Mouse (Mus musculus) lung, postnatal 14 days (tissue): ENCODE results near the gene Cyb5b.
"Not testable (repeated sequence)": the region's sequence is repeated elsewhere in the genome, so short reads cannot be mapped to it uniquely, and the experiment has no call there.

Experiments
- DNase-seq: peaks from one replicate; pipeline ENCODE4 v3.0.0; 2021

Cyb5b gene

DNA sequence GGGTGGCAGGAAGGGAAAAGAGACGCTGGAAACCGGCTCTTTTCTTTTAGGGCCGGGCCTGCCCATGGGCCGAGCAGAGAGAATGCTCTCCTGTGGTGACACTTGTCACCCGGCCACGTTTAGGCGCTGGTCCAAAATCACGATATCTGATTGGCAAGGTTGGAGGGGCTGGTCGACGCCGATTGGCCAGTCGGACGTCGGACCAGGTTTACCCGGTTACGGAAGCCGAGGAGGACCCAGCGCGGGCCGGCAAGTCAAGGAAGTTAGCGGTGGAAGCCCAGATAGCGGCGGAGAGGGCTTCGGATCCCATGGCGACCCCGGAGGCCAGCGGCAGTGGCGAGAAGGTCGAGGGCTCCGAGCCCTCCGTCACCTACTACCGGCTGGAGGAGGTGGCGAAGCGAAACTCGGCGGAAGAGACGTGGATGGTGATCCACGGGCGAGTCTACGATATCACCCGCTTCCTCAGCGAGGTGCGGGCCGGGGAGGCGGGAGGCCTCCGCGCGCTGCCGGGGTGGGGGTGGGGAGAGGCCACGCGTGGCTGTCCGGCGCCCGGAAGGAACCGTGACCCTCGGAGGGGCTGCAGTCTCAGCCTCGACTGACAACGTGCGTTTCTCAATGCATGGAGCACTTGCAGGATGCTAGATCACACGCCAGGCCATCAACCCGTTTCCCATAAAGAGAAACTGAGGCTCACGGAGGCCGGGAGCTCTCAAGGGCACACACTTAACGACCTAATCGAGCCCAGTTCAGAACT lies at the start of gene Cyb5b:
TSS of gene Cyb5b (plus strand) at position 237 of the 754 bp plus-strand sequence.
- DNase-seq = peak; percentile 96

DNA sequence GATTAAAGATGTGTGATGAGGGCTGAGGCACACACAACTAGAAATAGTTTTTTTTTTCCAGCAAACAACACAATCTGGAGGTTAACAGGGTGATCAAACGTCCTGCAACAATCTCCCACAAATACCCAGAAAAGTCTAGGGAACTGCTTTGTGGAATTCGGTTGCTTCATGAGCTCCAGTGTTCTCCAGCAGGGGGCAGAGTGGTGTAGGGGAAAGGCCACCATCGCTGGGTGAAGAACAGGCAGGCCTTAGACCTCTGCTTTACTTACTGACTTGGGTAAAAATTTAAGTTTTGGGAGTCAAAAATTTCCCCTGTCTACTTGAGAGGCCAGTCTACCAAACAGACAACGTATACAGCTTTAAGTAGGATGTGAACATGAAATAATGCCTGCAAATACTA lies 45.9 kb upstream of the Cyb5b start:
- peak; percentile 90 for DNase-seq

DNA sequence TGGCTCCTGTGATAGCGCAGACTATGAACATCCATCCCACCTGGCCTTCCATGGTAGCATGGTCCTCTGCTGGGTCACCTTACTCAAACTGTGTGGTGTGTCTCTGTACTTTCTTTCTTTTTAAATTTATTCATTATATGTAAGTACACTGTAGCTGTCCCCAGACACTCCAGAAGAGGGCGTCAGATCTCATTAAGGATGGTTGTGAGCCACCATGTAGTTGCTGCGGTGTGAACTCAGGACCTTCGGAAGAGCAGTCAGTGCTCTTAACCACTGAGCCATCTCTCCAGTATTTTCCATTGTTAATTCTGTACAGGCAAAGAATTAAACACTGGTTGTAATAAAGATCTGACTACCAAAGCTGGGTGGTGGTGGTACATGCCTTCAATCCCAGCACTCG lies 42.4 kb upstream of the Cyb5b start:
- not testable (repeated sequence) for DNase-seq

DNA sequence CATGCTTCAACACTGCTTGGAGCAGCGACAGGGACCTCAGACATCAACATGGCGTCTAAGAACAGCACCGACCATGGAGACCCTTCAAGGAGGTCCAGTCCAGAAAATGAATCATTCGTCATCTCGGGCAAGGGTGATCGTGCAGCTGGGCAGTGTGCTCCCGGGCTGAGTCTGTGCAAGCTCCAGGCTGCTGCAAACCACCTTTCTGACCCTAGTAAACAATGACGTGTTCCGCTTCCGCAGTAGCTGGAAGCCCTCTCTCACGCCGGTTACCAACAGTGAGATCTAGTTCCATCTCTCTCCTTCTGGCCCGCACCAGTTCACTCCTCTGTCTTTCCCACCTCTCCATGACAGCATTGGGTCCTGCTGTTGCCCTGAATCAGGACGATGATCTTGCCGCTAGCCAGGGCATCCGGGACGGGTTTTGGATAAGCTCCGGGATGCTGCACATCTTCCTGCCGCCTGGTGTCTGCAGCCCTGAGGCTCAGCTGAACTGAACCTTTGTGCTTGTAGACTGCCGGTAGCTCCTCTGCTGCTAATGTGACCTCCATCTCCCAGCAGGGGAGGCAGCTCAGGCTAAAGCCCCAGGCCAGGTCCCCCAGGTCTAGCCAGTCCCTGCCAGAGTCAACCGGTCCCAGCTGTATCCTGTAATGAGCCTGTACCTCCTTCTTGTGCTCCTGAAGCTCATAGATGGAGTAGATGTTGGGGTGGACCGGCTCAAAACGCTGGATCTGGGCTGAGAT lies 41.3 kb upstream of the Cyb5b start:
- DNase-seq = no peak

DNA sequence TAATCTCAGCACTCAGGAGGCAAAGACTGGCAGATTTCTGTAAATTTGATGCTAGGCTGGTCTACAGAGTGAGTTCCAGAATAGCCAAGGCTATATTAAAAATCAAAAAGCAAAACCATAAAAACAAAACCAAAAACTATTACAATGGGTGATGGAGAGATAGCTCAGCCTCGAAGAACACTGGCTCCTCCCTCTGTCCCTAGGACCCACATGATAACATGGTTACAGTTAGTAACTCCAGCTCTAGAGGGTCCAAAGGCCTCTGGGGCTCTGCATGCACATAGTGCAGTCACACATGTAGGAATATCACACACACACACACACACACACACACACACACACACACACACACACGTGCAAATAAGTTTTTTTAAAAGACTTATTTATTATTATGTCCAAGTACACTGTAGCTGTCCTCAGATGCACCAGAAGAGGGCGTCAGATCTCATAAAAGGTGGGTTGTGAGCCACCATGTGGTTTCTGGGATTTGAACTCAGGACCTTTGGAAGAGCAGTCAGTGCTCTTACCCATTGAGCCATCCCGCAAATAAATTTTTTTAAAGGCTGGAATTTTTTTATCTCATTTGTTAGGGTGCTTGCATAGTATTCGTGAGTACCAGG lies 40.5 kb upstream of the Cyb5b start:
- no peak for DNase-seq

DNA sequence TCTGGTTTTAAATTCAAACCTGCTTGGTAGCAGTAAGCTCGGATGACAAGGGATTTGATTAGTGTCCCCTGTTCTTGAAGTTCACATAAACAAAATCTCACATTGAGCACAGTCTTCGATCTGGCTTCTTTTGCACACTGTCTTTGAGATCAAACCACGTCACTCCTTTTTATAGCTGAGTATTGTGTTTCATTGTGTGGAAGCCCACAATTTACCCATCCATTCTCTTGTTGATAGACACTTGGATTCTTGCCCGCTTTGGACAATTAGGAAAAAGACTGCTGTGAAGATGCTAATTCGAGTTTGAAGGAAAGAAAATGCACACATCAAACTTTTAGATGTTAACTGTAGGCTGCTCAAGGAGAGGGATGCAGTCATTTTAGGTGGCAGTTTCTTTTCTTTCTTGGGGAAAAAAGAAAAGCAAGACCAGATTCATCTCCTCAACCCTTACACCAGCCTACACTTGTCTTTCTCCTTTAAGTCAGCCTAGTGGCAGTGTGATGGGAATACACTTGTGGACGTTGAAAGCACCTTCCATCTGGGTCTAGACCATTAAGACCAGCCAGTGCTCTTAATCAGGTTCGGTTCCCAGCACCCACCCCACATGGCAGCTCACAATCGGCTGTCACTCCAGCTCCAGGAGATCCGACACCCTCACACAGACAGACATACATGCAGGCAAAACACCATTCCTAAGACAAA lies 39.7 kb upstream of the Cyb5b start:
- DNase-seq = no peak

DNA sequence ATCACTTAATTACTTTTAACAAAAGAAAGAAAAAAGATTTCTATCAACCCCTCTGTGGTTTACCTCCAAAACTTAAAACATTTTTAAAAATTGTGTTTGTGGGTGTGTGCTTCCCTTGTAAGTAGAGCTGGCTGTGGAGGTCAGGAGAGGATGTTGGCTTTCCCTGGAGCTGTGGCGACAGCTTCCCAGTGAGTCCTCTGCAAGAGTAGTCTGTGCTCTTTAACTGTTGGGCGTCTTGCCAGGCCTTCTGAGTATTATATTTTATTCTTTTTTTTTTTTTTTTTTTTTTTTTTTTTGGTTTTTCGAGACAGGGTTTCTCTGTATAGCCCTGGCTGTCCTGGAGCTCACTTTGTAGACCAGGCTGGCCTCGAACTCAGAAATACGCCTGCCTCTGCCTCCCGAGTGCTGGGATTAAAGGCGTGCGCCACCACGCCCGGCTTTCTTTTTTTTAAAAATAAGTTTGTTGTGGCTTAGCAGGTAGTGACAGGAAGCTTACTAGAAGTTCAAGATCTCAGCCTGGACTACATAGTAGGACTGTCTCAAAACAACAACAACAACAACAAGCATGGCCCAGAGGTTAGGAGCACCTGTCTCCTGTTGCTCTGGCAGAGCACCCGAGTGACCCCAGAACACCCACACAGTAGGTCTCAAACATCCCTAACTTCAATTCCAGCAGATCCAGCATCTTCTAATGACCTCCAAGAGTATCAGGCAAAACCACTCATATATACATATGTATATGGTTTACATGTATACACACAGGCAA lies 38.9 kb upstream of the Cyb5b start:
- DNase-seq = peak; percentile 39

DNA sequence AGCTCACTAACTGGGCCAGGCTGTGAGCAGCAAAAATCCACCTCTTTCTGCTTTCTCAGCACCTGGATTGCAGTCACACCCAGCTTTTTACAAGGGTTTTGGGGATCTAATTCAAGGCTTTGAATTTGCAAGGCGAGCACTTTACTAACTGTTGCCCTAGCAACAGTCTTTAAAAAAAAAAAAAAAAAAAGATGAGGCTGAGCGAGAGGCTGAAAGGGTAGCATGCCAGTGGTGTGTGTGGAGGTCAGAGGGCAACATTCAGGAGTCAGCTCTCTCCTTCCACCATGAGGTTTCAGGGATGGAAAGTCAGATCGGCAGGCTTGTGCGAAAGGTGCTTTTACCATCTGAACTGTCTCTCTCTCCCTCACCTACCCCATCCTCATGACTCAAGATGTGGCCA lies 37.2 kb upstream of the Cyb5b start:
- DNase-seq = no peak

DNA sequence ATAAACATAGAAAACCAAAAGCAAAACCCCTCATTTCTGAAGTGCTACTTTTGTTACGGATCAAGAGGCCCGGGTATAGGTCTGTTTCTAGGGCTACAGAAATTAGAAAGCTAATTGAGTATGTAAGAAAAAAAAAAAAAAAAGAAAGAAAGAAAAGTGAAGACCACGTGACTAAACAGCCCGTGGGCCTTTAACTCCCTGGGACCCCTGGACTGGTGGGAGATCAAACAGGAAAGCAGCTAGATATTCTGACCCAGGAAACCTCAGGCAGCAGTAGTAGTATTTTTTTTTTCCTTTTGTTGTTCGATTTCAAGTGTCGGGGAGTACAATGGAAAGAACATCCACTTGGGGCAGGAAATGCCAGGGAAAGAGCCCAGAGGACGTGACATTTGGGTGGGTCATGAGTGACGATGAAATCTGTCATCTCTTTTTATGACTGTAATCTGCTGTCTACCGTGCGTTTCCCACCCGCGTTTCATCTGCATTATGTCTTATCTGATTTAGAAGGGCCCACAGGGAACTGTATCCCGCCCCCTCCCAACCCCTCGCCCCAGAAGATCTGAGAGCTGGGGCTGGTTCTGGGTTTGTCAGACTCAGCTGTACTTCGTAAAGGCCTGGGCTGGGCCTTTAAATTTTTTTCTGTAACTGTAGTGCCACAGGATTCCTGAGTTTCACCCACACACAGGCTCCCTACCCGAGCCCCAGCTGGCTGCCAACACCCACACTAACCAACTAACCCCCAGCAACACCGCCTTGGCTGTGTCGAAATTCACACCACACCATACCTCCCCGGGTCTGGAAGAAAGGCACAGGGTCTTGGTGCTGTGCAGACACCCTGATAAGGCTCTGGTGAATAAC lies 36.1 kb upstream of the Cyb5b start:
- no peak for DNase-seq

DNA sequence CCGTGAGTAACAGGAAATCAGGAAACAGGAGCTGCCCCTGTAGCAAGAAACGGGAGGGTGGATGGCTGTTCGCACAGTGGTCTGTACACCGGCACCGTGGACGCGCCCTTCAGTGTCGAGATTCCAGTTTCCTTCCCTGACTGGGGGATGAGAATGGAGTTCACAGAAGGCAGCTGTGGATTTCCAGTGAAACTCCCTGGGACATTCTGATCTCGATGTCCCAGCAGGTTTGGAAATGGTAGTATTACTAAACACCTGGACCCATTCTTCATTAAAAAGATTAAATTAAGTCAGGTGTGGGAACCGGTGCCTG lies 35.5 kb upstream of the Cyb5b start:
- no peak for DNase-seq

DNA sequence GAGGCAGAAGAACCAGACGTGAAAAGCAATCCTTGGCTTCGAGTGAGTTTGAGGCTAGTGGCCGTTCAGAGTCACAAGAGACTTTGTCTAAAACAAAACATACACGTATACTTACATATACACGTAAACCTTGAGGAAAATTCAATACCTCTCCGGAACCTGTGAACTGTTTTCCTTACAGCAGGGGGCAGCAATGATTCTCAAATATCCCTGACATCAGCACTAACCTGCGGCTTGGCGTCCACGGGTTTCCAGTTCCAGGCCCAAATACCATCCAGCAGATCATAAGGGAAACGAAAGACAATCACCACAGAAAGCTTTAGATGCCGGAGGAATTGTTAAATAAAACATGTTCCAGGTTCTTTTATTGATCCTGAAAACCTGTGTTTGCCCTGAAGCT lies 34.4 kb upstream of the Cyb5b start:
- DNase-seq = peak; percentile 88

DNA sequence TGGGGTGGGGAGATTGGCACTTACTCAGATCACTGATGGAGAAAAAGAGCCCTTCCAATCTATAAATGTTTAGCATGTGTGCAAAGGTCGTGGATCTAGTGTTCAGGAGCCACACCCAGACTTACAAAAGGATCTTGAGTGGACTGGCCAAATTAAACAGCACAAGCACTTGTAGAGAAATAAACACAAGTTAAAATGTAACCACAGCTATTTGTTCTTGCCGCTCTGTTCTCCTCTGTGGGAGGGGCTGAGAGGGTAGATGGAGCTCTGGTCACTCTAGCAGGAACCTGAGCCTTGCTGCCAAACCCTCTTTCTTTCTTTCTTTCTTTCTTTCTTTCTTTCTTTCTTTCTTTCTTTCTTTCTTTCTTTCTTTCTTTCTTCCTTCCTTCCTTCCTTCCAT lies 33.4 kb upstream of the Cyb5b start:
- peak; percentile 27 for DNase-seq

DNA sequence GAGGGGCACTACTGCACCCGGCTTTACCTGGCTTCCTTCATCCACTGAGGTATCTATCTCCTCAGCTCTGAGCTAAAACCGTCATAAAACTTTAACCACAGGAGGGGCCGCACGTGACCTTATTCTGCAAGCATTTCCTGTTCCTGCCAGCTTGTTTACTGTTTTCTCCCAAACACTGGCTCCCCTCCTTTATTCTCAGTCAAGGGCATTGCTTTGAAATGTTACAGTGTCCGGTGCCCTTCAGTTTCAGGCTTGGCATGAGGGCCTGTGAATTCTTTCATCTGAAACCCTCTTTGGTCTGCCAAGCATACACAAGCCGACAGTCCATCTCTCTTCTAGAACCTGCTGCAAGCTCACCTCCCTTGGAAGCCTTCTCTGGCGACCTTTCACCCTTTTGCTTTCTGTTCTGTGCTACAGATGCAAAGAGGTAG lies 31.6 kb upstream of the Cyb5b start:
- DNase-seq = no peak

DNA sequence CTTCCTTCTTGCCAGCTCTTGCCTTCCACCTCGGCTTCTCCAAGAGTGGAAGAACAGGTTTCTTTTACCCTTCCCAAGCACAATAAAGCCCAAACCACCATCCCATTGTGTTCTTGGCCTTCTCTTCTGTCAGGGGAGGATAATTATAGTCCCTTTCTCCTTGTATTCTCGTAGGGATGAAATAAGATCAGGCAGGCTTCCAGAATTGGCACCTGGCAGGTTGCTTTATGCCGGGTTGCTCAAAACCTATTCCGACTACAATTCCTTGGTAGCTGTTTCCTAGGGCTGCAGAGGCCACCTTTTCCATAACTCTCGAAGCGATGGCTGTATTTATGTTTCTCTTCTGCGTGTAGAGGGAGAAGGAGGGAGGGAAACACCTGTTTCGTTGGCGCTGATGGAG lies 31.0 kb upstream of the Cyb5b start:
- no peak for DNase-seq

DNA sequence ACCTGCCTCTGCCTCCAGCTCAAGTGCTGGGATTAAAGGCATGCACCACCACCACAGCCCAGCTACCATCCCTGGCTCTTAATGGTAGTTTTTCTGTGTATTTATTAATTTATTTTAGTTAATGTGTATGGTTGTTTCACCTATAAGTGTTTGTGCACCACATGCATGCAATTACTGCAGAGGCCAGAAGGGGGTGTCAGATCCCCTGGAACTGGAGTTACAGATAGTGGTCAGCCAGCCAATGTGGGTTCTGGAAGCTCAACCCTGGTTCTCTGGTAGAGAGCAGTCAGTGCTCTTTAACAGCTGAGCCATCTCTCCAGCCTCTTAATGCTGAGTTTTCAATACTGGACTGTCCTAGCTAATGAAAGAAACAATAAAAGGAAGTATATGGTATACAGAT lies 29.6 kb upstream of the Cyb5b start:
- no peak for DNase-seq

DNA sequence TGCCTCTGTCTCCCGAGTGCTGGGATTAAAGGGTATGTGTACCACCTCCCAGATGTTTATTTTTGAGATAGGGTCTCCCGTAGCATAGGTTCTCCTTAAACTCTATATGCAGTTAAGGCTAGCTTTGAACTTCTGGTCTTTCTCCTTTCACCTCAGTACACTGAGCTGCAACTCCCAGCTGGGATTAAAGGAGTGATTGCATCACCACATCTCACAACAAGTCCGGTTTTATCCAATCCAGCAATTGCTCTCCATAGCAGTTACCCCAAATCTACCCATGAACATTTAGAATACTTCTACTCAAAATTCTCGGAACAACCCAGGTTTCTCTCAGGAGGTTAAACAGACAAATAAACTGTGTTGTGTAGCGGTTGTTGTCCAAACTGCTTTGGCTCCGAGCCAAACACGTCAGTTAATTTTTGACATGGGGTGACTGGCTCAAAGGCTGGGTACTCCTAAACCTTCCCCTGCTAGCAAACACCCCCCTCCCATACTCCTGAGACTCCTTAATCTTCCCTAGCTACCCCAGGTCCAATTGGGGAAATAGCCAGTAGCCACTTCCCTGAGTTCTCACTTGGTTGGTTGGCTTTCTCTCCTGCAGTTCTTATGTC lies 28.7 kb upstream of the Cyb5b start:
- no peak for DNase-seq

DNA sequence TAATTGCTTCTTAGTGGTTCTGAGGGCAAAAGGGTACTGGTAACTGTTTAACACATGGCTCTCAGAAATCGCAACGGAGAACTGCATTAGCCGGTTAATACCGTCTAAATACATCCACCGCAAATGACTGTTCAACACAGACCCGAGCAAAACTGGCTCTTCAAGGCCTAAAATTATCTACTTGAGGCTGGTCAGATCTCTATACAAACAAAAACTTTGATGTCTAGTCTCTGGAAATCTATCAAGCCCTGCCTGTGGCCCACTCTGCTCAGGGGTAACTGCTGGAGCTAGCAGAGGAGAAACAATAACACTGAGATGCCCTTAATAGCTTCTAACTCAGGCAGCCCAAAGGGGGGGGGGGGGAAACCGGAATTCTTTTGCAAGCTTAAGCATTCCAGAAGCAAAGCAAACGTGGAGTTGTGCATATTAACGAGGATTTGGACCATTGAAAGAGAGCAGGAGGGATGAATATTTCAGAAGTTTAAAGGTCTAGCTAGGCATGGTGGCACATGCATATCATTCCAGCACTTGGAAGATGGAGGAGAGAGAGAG lies 27.3 kb upstream of the Cyb5b start:
- DNase-seq = no peak

DNA sequence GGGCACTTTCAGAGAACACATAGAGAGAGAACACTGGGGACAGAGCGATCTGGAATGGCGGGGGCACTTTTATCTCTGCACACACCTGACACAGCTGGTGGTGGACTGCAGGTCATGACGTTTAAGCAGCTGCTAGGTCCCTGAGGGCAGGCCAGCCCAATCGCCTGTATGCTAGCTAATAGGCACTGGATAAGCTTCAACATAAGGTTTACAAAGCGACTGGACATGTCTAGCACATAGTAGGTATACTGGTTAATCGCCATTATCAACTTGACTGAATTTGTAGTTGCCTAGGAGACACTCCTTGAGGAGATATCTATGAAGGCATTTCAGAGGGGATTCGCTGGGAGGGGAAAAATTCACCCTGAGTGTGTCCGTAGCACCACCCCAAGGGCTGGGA lies 26.1 kb upstream of the Cyb5b start:
- no peak for DNase-seq

DNA sequence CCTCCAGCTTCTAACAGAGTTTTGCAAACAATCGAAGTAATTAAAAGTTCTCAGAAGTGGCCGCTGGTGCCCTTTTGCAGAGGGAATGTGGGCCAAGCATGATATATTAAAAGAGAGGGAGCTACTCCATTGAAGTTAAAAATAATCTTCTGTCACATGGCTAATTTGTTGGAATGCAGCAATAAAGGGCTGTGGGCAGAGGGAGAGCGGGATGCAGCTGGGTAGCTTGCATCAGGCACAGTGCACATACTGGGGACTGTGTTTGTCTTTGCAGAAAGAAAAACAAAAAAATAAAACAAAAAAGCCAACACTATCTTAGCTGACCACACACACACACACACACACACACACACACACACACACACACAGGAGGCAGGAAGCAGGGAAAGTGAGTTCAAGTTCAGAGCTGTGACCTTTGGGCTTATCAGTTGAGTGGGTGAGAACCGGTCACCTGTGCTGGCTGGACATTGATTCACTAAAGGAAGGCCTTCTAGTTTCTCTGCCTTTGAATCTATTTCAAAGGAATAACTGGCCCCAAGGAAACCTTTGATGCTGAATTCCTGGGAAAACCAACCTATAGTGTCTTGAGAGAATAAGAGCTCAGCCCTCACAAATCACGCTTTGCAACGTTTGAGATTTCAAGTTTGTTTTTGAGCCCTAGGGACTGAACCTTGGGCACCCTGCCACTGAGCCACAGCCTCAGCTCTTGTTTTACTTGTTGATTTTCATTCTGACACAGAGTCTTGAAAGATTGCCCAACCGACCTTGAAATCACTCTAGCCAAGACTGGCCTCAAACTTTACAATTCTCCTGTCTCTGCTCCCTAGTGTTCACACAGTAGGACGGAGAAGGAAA lies 21.0 kb upstream of the Cyb5b start:
- DNase-seq = peak; percentile 62

DNA sequence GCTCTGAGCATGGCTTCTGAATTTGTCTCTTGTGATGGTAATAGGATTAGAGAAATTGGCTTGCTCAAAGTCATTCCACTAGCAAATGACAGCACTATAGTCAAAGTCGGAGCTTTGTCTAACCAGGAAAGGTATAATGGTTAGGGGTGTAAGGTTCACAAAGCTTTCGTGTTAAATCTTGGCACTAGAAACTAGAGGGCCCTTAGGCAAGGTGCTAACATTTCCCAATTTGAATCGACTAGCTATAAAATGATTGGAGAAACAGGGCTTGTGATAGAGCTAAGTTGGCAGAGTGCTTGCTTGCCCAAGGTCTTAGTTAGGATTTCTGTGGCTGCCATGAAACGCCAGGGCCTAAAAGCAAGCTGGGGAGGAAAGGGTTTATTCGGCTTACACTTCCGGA lies 20.4 kb upstream of the Cyb5b start:
- DNase-seq = no peak
